Mouse (Mus musculus) embryonic facial prominence, embryonic 15.5 days (tissue): ENCODE results near the gene Tspan5. TPM values are rescaled to one million over a fixed set of nuclear protein-coding genes. Genes with fewer than 3 reads are reported as not detected.

Experiments
- ATAC-seq: fragments of 200-750 bp; cut with Nextera tagmentation; 2 replicates; pipeline ENCODE4 v1.8.0; 2017; ENCODE audit warnings: low read depth, moderate TSS enrichment; ENCODE audit not compliant: insufficient number of reproducible peaks, low FRiP score, low TSS enrichment
- H3K27ac ChIP-seq: fragments of 300-500 bp; sonication (generic); replicated peaks from 2 replicates; pipeline ENCODE4 v1.5.1; 2015; ENCODE audit warnings: mild to moderate bottlenecking, inconsistent platforms
- H3K27me3 ChIP-seq: fragments of 300-500 bp; sonication (generic); 2 replicates; pipeline ENCODE4 v1.6.1; 2015; ENCODE audit warnings: inconsistent platforms
- H3K36me3 ChIP-seq: fragments of 300-500 bp; sonication (generic); 2 replicates; pipeline ENCODE4 v1.6.1; 2015; ENCODE audit warnings: mild to moderate bottlenecking, inconsistent platforms
- H3K4me1 ChIP-seq: fragments of 300-500 bp; sonication (generic); 2 replicates; pipeline ENCODE4 v1.6.1; 2015; ENCODE audit warnings: inconsistent platforms
- H3K4me2 ChIP-seq: fragments of 300-500 bp; sonication (generic); replicated peaks from 2 replicates; pipeline ENCODE4 v1.6.1; 2015; ENCODE audit warnings: mild to moderate bottlenecking, inconsistent platforms
- H3K4me3 ChIP-seq: fragments of 300-500 bp; sonication (generic); replicated peaks from 2 replicates; pipeline ENCODE4 v1.5.1; 2015; ENCODE audit warnings: mild to moderate bottlenecking, inconsistent platforms
- H3K9ac ChIP-seq: fragments of 300-500 bp; sonication (generic); 2 replicates; pipeline ENCODE4 v1.6.1; 2015; ENCODE audit warnings: inconsistent platforms
- H3K9me3 ChIP-seq: fragments of 300-500 bp; sonication (generic); replicated peaks from 2 replicates; pipeline ENCODE4 v1.6.1; 2016; ENCODE audit warnings: inconsistent platforms
- WGBS: fragments of 180-500 bp; shearing (Covaris S2); methylation state at CpG from one replicate; pipeline ENCODE4 v1.1.7; 2015; 5-methylcytosine and 5-hydroxymethylcytosine counted together
- polyA plus RNA-seq: library from polyadenylated mRNA; unstranded; fragments of >200 nt; fragmentation: Nextera tagmentation; extraction: Ambion mirVana; gene quantifications from 2 replicates; pipeline ENCODE4 v1.2.1, GENCODE M21; 2015

Tspan5 gene
- polyA plus RNA-seq, 1 experiment from 2014 or later: 42.7 TPM

DNA sequence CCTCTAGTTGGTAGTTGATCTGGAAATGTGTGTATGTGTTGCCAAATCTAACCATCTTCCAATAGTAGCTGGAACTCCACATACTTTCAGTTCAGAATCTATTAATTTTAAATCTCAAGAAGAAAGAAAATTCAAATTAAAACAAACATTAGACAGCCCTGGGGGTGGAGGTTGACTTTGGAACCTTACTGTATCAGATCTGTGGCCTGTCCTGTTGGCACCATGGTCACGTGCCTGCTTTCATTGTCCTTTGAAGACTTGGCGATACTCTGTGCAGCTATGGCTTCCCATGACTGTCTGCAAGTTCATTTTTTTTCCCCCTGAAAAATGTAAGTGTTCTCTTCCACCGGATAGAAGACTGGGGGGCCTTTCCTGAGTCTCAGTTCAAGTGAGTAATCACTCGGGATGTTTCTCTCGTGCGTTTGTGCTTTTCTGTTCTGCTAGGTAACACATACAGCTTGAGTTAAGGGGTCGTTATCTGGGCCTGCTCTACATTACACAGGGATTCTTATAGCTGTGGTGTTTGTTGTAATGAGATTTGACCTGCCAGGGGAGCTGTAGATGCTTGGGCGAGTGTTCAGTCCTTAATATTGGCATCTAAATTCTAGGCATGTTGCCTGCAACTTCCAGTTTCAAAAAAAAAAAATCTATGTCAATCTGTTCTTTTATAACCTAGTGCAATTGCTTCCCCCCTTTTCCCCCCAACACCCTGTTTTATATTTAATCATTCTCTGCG lies 32.0 kb downstream of the Tspan5 start:
- no peak; the same call in 1 of the 2 replicates for ATAC-seq
- peaks cover 37% of the 10 kb centered on the region for H3K4me1 ChIP-seq
- no peak overlapping the region for H3K9ac ChIP-seq

DNA sequence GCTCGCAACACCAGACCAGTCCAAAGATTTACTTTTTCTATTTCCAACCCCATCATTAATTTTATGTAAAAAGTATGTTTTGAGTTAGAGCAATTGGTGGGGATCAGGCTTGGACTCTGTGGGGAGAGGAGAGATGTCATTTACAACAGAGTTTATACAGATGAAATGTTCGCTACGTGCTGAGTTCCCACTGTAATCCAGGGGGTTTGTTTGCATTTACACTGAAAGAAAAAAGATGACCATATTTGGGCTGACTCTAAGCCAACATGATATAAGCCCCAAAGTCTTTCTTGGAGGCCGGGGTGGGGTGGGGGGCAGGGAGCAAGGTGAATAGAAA lies 32.6 kb downstream of the Tspan5 start:
- H3K9ac ChIP-seq: no peak overlapping the region
- peak; percentile 64 for ATAC-seq
- peaks cover 42% of the 10 kb centered on the region for H3K4me1 ChIP-seq
- no peaks in the 10 kb centered on the region for H3K9me3 ChIP-seq
- WGBS: 28% methylated on average over 4 of the region's 4 CpGs
- peak overlapping the region; percentile 65 for H3K27ac ChIP-seq
- H3K27me3 ChIP-seq: no peaks in the 10 kb centered on the region
- H3K4me2 ChIP-seq: no peak overlapping the region
- no peak overlapping the region for H3K4me3 ChIP-seq
- no peaks in the 10 kb centered on the region for H3K36me3 ChIP-seq

More for the DNA sequence above, 32.0 kb downstream of the Tspan5 start:
- WGBS: 34% methylated on average over 9 of the region's 9 CpGs
- H3K4me2 ChIP-seq: 0 out of 2 replicates have a peak overlapping the region, but pooled peaks have one; percentile 2
- H3K9me3 ChIP-seq: no peaks in the 10 kb centered on the region
- H3K36me3 ChIP-seq: no peaks in the 10 kb centered on the region
- peak overlapping the region; percentile 65 for H3K27ac ChIP-seq
- H3K4me3 ChIP-seq: no peak overlapping the region
- no peaks in the 10 kb centered on the region for H3K27me3 ChIP-seq

DNA sequence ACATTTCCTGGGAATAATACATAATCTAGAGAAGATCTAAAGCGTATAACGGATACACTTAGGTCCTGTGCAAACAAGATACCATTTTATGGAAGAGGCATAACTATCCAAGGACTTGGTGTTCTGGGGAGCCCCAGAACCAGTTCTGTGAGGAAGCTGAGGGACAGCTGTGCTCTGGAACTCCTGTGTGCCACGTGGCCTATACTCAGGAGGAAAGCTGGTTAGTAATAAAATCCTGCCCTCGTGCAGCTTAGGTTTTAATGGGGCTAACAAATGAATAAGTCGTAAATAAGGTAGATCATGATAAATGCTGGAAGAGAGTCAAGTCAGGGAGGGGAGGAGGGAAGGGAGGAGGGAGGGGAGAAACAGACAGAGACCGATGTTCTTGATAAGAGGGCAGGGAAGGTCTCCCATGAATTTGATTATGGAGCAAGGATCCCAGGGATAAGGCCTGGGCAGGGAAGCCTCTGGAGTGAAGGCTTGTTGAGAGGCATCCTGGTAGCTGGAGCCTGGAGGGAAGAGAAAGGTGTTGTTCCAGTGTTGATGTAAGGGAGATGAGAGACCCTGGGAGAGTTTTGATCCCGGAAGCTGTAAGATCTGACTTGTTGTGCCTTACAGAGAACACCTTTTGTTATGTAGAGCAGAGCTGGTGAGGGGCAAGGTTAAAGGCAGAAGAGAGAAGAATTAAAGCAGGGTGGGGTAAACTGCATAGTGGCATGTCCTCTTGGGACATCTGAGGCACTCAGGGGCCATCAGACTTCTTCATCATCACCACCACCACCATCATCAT lies 34.1 kb downstream of the Tspan5 start:
- ATAC-seq: no peak
- Histone ChIP-seq H3K27me3 (no peaks in the 10 kb centered on the region), H3K9ac (no peak overlapping the region), H3K4me3 (no peak overlapping the region), H3K4me2 (no peak overlapping the region), H3K36me3 (no peaks in the 10 kb centered on the region), H3K4me1 (peaks cover 36% of the 10 kb centered on the region), H3K9me3 (no peaks in the 10 kb centered on the region), H3K27ac (no peak overlapping the region)
- WGBS: 66% methylated on average over 7 of the region's 7 CpGs

- no peak overlapping the region for H3K4me3 ChIP-seq
- H3K27ac ChIP-seq: no peak overlapping the region
- no peaks in the 10 kb centered on the region for H3K27me3 ChIP-seq
- no peaks in the 10 kb centered on the region for H3K9me3 ChIP-seq
- H3K4me2 ChIP-seq: no peak overlapping the region
- no peaks in the 10 kb centered on the region for H3K36me3 ChIP-seq
- H3K9ac ChIP-seq: no peak overlapping the region
- WGBS: 67% methylated on average over 9 of the region's 9 CpGs
- ATAC-seq: 0 out of 2 replicates have a peak, but pooled peaks have one; percentile 5
- peaks cover 42% of the 10 kb centered on the region for H3K4me1 ChIP-seq
Observed at GRCm38 (mm10) chr3:138781492-138781891, 39.5 kb downstream of the Tspan5 start.

- peaks cover 41% of the 10 kb centered on the region for H3K4me1 ChIP-seq
- no peak overlapping the region for H3K27ac ChIP-seq
- no peak for ATAC-seq
- no peaks in the 10 kb centered on the region for H3K9me3 ChIP-seq
- no peak overlapping the region for H3K4me3 ChIP-seq
- no peak overlapping the region for H3K4me2 ChIP-seq
- 80% methylated on average over 19 of the region's 19 CpGs for WGBS
- H3K9ac ChIP-seq: no peak overlapping the region
- no peaks in the 10 kb centered on the region for H3K36me3 ChIP-seq
- no peaks in the 10 kb centered on the region for H3K27me3 ChIP-seq
Observed at GRCm38 (mm10) chr3:138783859-138784640, 42.1 kb downstream of the Tspan5 start.

DNA sequence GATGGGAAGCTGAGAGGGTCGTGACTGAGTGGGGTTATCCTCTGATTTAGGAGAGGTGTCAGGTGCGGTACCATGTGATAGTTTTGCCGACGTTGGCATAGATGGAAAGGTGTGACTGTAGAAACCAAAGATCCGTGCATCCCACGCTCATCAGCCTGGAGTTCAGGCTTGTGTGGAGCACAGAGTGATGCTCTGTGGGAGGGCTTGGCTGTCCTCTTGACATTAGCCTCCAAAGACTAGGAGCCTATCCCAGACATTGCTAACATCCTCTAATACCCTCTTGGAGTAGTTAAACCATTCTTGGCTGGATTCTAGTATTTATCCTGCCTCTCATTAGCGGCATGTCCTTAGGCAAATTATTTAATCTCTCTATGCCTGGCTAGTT lies 42.6 kb downstream of the Tspan5 start:
- Histone ChIP-seq H3K27ac (no peak overlapping the region), H3K27me3 (no peaks in the 10 kb centered on the region), H3K4me1 (peaks cover 38% of the 10 kb centered on the region), H3K9ac (no peak overlapping the region), H3K9me3 (no peaks in the 10 kb centered on the region), H3K36me3 (no peaks in the 10 kb centered on the region), H3K4me3 (no peak overlapping the region), H3K4me2 (no peak overlapping the region)
- no peak for ATAC-seq
- WGBS: 76% methylated on average over 7 of the region's 7 CpGs

- Histone ChIP-seq H3K9ac (no peak overlapping the region), H3K4me1 (peaks cover 21% of the 10 kb centered on the region), H3K4me2 (no peak overlapping the region), H3K27me3 (no peaks in the 10 kb centered on the region), H3K9me3 (no peaks in the 10 kb centered on the region), H3K4me3 (no peak overlapping the region), H3K27ac (no peak overlapping the region), H3K36me3 (no peaks in the 10 kb centered on the region)
- WGBS: 80% methylated on average over 18 of the region's 18 CpGs
- ATAC-seq: no peak
Observed at GRCm38 (mm10) chr3:138787758-138788488, 45.9 kb downstream of the Tspan5 start.

- Histone ChIP-seq H3K9me3 (no peaks in the 10 kb centered on the region), H3K27ac (no peak overlapping the region), H3K4me3 (no peak overlapping the region), H3K4me1 (peaks cover 15% of the 10 kb centered on the region), H3K27me3 (no peaks in the 10 kb centered on the region), H3K4me2 (no peak overlapping the region), H3K9ac (no peak overlapping the region), H3K36me3 (no peaks in the 10 kb centered on the region)
- no peak for ATAC-seq
- WGBS: 65% methylated on average over 17 of the region's 17 CpGs
Observed at GRCm38 (mm10) chr3:138788489-138788850, 46.5 kb downstream of the Tspan5 start.

GRCm38 (mm10) chr3:138789275-138789674 lies 47.3 kb downstream of the Tspan5 start:
- Histone ChIP-seq H3K27me3 (no peaks in the 10 kb centered on the region), H3K36me3 (no peaks in the 10 kb centered on the region), H3K4me3 (no peak overlapping the region), H3K27ac (no peak overlapping the region), H3K9me3 (no peaks in the 10 kb centered on the region), H3K4me1 (peaks cover 14% of the 10 kb centered on the region), H3K4me2 (no peak overlapping the region), H3K9ac (no peak overlapping the region)
- 74% methylated on average over 5 of the region's 5 CpGs for WGBS
- no peak for ATAC-seq

- no peak overlapping the region for H3K27ac ChIP-seq
- WGBS: 85% methylated on average over 8 of the region's 8 CpGs
Observed at GRCm38 (mm10) chr3:138794533-138794932, 52.5 kb downstream of the Tspan5 start.

GRCm38 (mm10) chr3:138795951-138796350 lies 54.0 kb downstream of the Tspan5 start:
- Histone ChIP-seq H3K4me2 (no peak overlapping the region), H3K4me3 (no peak overlapping the region), H3K9ac (no peak overlapping the region), H3K9me3 (no peaks in the 10 kb centered on the region), H3K27me3 (no peaks in the 10 kb centered on the region), H3K27ac (no peak overlapping the region), H3K36me3 (no peaks in the 10 kb centered on the region), H3K4me1 (peaks cover 13% of the 10 kb centered on the region)
- WGBS: 85% methylated on average over 7 of the region's 7 CpGs
- ATAC-seq: no peak

More at GRCm38 (mm10) chr3:138794533-138794932, 52.5 kb downstream of the Tspan5 start:
- H3K9me3 ChIP-seq: no peaks in the 10 kb centered on the region
- no peak overlapping the region for H3K4me3 ChIP-seq
- H3K9ac ChIP-seq: no peak overlapping the region
- ATAC-seq: no peak
- H3K36me3 ChIP-seq: no peaks in the 10 kb centered on the region
- H3K27me3 ChIP-seq: no peaks in the 10 kb centered on the region
- H3K4me1 ChIP-seq: no peaks in the 10 kb centered on the region
- H3K4me2 ChIP-seq: no peak overlapping the region
